Mouse (Mus musculus) olfactory bulb, adult 2 months (tissue): ENCODE measurements around the gene Enox1. TPM values are rescaled to one million over a fixed set of nuclear protein-coding genes. Genes with fewer than 3 reads are reported as not detected.

Experiments
- H3K27ac ChIP-seq: fragments of 200-500 bp; 2 replicates; pipeline ENCODE4 v1.5.1; 2012; ENCODE audit warnings: low read depth, low read length; ENCODE audit not compliant: insufficient read depth
- H3K4me1 ChIP-seq: fragments of 200-500 bp; 2 replicates; pipeline ENCODE4 v1.6.1; 2012; ENCODE audit warnings: low read length; ENCODE audit not compliant: control insufficient read depth, insufficient read depth
- H3K4me3 ChIP-seq: fragments of 200-500 bp; 2 replicates; pipeline ENCODE4 v1.5.1; 2012; ENCODE audit warnings: mild to moderate bottlenecking, low read depth, low read length, moderate library complexity; ENCODE audit not compliant: insufficient read depth
- CTCF ChIP-seq: fragments of 200-500 bp; IDR thresholded peaks from 2 replicates; pipeline ENCODE4 v1.5.1; 2012; ENCODE audit warnings: low read depth, mild to moderate bottlenecking, low read length, moderate library complexity; ENCODE audit not compliant: insufficient read depth
- POLR2A ChIP-seq: fragments of 200-500 bp; IDR thresholded peaks from 2 replicates; pipeline ENCODE4 v1.6.1; 2012; ENCODE audit warnings: mild to moderate bottlenecking, low read depth, low read length, moderate library complexity; ENCODE audit not compliant: insufficient read depth
- WGBS: fragments of 180-500 bp; shearing (Covaris S2); methylation state at CpG from one replicate; pipeline ENCODE4 v1.1.7; 2018; 5-methylcytosine and 5-hydroxymethylcytosine counted together
- polyA plus RNA-seq: library from polyadenylated mRNA; stranded (reverse); fragments of >200 nt; gene quantifications from 2 replicates; pipeline ENCODE4 v1.2.4, GENCODE M21; 2012; ENCODE audit warnings: low replicate concordance; ENCODE audit not compliant: missing spikeins, insufficient read depth, insufficient read length

The Enox1 gene
- polyA plus RNA-seq, 1 experiment: not detected

DNA sequence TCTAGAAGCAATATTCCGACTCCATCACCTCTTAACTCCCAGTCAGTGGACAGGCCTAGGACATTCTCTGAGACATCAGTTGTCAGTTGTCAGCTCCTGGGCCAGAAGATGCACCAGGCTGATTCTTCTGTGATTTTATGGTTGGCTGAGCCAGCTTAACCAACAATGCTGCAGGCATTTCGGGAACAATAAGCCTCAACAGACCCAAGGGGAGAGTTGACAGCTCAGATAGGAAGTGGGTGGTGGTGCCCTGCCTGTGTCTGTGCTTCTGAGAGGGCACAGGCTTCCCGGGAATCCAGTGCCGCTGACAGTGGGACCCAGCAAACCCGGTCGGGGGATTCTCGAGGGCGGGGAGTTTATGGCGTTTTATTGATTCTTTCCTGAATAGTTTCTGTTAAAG, 229.1 kb downstream of the Enox1 start:
- TF ChIP-seq POLR2A (no peak), CTCF (no peak)
- Histone ChIP-seq H3K4me3 (no peak overlapping the region), H3K4me1 (peaks cover 11% of the 10 kb centered on the region), H3K27ac (no peak overlapping the region)
- WGBS: 27% methylated on average over 9 of the region's 9 CpGs

DNA sequence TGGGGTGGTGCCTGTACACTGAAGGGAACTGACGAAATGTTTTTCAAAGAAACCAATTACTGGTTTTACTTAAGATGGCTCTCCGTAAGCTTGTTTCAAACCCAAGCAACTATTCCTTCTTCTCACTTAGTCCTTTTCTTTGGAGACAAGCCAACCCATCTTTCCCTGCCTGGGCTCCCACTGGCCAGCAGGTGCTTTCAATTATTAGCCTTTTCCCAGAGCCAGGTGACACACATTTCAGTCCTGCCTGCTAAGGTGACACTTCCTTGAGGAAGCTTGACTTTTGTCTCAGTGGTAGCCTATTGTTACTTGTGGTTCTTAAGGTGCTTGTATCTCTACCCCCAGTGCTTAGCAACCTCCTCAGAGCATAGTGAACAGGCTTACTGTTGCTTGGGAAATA, 231.3 kb downstream of the Enox1 start:
- Histone ChIP-seq H3K4me1 (peaks cover 9% of the 10 kb centered on the region), H3K4me3 (no peak overlapping the region), H3K27ac (no peak overlapping the region)
- TF ChIP-seq CTCF (no peak), POLR2A (no peak)
- WGBS: 87% methylated on average over 2 of the region's 2 CpGs

DNA sequence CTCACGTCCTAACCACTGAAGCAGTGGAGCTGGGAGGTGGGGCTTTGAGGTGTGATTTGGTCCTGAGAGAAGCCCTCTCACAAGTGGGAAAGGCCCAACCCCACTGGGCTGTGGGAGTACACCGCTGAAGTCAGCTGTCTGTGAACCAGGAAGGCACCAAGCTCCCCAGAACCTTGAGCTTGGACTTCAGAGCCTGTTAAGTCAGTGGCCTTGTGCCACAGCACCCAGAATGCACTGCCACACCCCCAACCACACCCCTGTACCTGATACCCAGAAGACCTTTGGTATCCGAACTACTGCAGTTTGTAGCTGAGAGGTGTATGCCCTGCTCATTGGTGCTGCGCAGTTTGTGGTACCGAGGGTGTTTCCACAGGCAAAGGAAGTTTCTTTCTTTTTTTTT, 232.7 kb downstream of the Enox1 start:
- Histone ChIP-seq H3K4me3 (no peak overlapping the region), H3K27ac (no peak overlapping the region), H3K4me1 (peaks cover 9% of the 10 kb centered on the region)
- TF ChIP-seq CTCF (no peak), POLR2A (no peak)
- 94% methylated on average over 5 of the region's 5 CpGs for WGBS

DNA sequence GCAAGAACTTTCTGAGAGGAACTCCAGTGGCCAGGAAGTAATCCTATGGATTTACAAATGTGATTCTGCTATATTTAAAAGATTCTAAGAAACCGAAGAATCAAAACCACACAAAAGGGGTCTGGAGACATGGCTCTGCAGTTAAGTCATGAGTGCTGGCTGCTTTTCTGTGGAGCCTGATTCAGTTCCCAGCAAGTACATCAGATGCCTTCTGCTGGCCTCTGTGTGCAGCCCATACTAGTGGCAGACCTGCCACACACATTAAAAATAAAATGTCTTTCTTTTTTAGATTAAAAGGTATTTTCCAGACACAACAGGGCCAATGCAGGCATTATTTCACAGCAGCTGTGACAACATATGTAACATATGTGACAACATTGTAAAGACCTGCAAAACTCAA, 235.9 kb downstream of the Enox1 start:
- WGBS: 80% methylated on average over 1 of the region's 1 CpGs
- Histone ChIP-seq H3K4me3 (no peak overlapping the region), H3K4me1 (no peaks in the 10 kb centered on the region), H3K27ac (no peak overlapping the region)
- TF ChIP-seq POLR2A (no peak), CTCF (no peak)

DNA sequence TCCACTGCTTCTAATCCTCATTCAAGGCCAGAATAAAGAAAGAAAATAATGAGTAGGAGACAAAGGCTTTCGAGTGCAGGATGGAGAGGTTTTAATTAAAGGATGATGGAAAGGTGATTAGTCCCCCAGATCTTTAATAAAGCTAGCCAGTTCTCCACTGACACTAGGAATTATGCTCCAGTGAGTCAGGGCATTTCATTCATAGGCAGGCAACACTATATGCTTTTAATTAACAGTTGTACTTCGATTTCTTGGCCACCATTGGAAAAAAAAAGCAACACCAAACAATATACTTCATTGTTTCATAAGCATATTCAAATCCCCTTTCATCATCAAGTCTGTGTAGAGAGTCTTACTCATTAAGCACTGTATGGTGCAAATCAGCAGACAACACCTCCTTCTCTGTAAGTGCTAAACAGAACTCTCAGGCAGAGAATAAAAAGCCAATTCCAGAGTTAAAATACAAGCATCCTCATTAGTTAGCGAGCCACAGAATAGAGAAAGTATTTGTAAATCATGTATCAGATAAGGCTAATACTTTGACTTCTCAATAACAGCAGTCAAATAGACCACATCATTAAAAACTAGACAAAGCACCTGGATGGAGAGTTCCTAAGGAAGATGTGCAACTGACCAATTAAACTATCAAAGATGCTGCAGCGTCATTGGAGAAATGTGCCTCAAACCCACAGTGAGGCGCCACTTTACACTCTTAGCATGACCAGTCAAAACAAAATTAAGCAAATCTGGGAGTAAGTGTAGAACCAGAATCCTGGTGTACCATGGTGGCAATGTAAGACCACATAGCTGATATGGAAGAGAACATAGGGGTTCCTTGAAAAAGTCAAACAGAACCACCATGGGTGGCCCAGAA, 249.9 kb downstream of the Enox1 start:
- H3K27ac ChIP-seq: no peak overlapping the region
- H3K4me1 ChIP-seq: no peaks in the 10 kb centered on the region
- WGBS: 52% methylated on average over 5 of the region's 5 CpGs
- H3K4me3 ChIP-seq: no peak overlapping the region
- TF ChIP-seq CTCF (no peak), POLR2A (no peak)

DNA sequence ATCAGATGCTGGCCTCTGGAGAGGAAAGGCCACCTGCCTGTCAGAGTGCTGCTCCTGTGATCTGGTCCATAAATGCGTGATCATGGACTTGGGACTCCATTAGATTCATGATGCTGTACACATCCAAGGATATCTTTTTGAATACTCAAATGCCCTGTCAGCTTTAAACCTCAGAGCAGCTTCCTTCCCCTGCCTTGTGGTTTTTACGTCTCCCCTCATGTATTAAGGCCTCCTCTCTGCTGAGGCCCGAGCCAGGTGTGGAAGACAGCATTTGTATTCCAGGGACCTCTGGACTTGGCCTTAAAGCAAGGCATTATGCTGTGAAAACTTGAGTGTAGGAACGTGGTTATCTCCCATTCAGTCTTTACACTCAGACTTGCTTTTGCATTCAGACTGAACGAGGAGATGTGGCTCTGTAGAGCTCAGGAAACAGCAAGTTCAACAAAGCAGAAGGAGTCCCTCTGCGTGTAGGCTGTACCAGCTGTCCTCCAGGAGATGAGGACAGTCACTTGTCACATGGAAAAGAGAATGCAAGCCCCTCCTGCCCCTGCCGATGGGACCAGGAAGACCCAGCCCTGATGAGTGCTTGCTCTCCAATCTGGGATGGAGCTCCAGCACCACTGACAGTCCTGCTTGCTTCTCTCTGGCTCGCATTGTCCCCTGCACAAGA, 252.8 kb downstream of the Enox1 start:
- TF ChIP-seq CTCF: no peak
- Histone ChIP-seq H3K27ac (no peak overlapping the region), H3K4me3 (no peak overlapping the region), H3K4me1 (no peaks in the 10 kb centered on the region)
- 89% methylated on average over 8 of the region's 8 CpGs for WGBS

DNA sequence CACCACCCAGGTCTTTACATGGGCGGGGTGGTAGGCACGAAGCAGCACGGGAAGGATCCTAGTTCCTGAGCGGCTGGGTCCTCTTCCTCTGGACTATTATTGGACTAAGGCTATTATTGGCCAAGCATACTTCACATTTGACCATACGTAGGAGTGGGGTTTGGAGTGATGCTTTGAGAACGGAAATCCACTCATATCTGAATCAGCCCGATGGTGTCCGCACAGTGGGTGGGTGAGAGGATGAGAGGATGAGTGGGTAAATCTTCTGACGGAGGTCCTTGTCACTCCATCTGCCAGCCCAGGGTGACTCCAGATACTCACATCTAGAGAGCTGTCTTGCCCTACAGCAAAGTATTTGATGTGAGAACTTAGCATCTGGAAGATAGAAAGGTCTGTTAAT, 253.8 kb downstream of the Enox1 start:
- WGBS: 91% methylated on average over 9 of the region's 9 CpGs
- H3K4me3 ChIP-seq: no peak overlapping the region
- TF ChIP-seq CTCF (no peak), POLR2A (no peak)
- no peak overlapping the region for H3K27ac ChIP-seq
- H3K4me1 ChIP-seq: no peaks in the 10 kb centered on the region

DNA sequence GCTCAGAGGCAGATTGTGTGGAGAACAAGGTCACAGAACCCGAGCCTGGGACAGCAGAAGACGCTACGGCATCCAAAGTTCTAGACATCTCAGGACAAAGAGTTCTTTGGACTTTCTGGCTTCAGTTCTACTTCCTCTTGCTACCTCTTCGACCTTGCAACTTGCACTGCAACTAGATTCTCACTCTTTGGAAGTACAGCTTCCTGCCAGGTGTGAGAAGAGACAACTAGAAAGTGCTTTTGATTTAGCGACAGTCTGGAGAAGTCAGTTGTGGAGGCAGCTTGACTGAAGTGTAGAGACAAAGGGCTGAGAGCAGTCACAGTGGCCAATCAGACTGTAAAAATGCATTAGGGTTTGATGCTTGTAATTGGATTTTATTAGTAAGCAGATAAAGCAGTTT, 256.5 kb downstream of the Enox1 start:
- no peak for TF ChIP-seq POLR2A
- no peak for TF ChIP-seq CTCF
- WGBS: 84% methylated on average over 5 of the region's 5 CpGs

DNA sequence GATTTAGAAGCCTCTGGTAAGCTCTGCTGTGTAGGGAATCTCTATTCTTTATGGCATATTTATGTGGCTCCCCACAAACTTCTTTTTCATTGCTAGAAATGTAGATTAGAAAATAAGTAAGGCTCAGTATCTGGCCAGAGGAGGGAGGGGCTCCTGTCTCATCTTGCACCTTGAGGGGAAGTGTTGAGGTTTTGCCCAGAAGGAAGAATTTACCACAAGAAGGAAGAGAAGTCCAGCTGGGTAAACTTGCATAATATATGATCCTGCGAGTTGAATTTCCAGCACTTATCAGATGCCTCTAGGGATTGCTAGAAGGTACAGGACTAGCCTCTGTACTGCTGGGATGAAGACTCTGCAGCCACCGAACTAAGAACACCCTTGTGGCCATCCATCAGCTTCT, 259.8 kb downstream of the Enox1 start:
- 91% methylated on average over 2 of the region's 2 CpGs for WGBS
- no peak overlapping the region for H3K27ac ChIP-seq

More for the DNA sequence above, 256.5 kb downstream of the Enox1 start:
- Histone ChIP-seq H3K4me3 (no peak overlapping the region), H3K27ac (no peak overlapping the region), H3K4me1 (no peaks in the 10 kb centered on the region)

DNA sequence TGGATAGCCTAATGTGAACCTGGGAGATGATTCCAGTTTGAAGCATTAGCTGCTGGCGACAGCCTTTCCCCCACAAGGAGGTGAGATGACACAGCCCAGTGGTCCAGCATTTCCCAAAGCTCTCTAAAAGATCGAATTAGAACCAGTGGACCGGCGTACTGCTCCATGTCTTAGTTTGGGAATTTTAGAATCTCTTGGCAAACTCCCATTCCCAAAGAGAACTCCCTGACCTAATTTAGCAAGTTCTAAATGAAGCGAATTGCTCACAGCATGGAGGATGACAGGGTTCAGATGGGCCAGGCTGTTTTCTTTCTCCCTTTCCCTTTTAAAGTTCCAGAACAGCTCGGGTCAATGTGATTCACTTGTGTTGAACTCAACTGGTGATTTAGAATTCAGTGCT, 264.5 kb downstream of the Enox1 start:
- Histone ChIP-seq H3K4me1 (peaks cover 3% of the 10 kb centered on the region), H3K27ac (no peak overlapping the region), H3K4me3 (no peak overlapping the region)
- no peak for TF ChIP-seq POLR2A
- TF ChIP-seq CTCF: no peak
- WGBS: 47% methylated on average over 6 of the region's 6 CpGs

More for the DNA sequence above, 259.8 kb downstream of the Enox1 start:
- Histone ChIP-seq H3K4me3 (no peak overlapping the region), H3K4me1 (no peaks in the 10 kb centered on the region; the same call in 1 of the 2 replicates)
- no peak for TF ChIP-seq CTCF
- no peak for TF ChIP-seq POLR2A
